Mouse (Mus musculus) cerebellum, postnatal 10 days (tissue): ENCODE data around the gene Pank4.

Source experiments
- DNase-seq, 2 experiments: peaks; one replicate each; pipeline ENCODE4 v3.0.0; 2021; ENCODE audit warnings: mixed read lengths in 2 of 2

Pank4 gene

GRCm38 (mm10) chr4:154943323-154944039 is 20.4 kb upstream of the Pank4 start:
- DNase-seq: peak in 1 of 2 experiments; percentile 9

GRCm38 (mm10) chr4:154944121-154944590 is 19.8 kb upstream of the Pank4 start:
- DNase-seq: peak; percentile 90

GRCm38 (mm10) chr4:154946319-154946718 is 17.6 kb upstream of the Pank4 start:
- DNase-seq: peak; percentile 87 to 91

- DNase-seq: peak; percentile 78 to 90
These were observed 15.6 kb upstream of the Pank4 start for GRCm38 (mm10) chr4:154948066-154948939.

GRCm38 (mm10) chr4:154948940-154949588 is 14.9 kb upstream of the Pank4 start:
- no peak for DNase-seq

GRCm38 (mm10) chr4:154949589-154949982 is 14.3 kb upstream of the Pank4 start:
- DNase-seq: peak in 1 of 2 experiments; percentile 42

- peak; percentile 65 to 73 for DNase-seq
These were observed 11.3 kb upstream of the Pank4 start for GRCm38 (mm10) chr4:154952461-154953241.

- DNase-seq: no peak
These were observed 7.3 kb upstream of the Pank4 start for GRCm38 (mm10) chr4:154956604-154957003.

- peak in 1 of 2 experiments; percentile 44 for DNase-seq
These were observed 6.5 kb upstream of the Pank4 start for GRCm38 (mm10) chr4:154957289-154957993.

- peak; percentile 87 to 91 for DNase-seq
These were observed 5.8 kb upstream of the Pank4 start for GRCm38 (mm10) chr4:154958171-154958570.

- DNase-seq: peak in 1 of 2 experiments; percentile 60
These were observed 5.3 kb upstream of the Pank4 start for GRCm38 (mm10) chr4:154958621-154959020.

GRCm38 (mm10) chr4:154960021-154960689 is 3.8 kb upstream of the Pank4 start:
- DNase-seq: no peak

- peak; percentile 67 to 79 for DNase-seq
These were observed 3.2 kb upstream of the Pank4 start, which contains the start of gene Hes5 for GRCm38 (mm10) chr4:154960690-154961225. TSS of gene Hes5 (plus strand) at chr4:154960923.

- peak; percentile 52 to 58 for DNase-seq
These were observed 2.6 kb upstream of the Pank4 start for GRCm38 (mm10) chr4:154961226-154961738.

- no peak for DNase-seq
These were observed 2.0 kb upstream of the Pank4 start for GRCm38 (mm10) chr4:154961911-154962310.

- no peak for DNase-seq
These were observed 1.2 kb upstream of the Pank4 start for GRCm38 (mm10) chr4:154962683-154963082.

- no peak for DNase-seq
These were observed 610 bp upstream of the Pank4 start for GRCm38 (mm10) chr4:154963190-154963836.

- DNase-seq: peak; percentile 53 to 56
These were observed 785 bp downstream of the Pank4 start for GRCm38 (mm10) chr4:154964581-154965235.

- peak; percentile 46 to 57 for DNase-seq
These were observed 1.9 kb downstream of the Pank4 start for GRCm38 (mm10) chr4:154965856-154966255.
